Mouse (Mus musculus): ENCODE measurements around the gene Noa1. TPM values are rescaled to one million over a fixed set of nuclear protein-coding genes. Genes with fewer than 3 reads are reported as not detected.

Gene Noa1
- polyA plus RNA-seq, 1 experiment from 2014 or later = 36.2 TPM

GRCm38 (mm10) chr5:77301296-77301903 is 8.5 kb downstream of the Noa1 start:
- Histone ChIP-seq H3K9ac (ENCODE audit: low read depth, low read length) (no peak overlapping the region), H3K4me3 (ENCODE audit: low read depth, low read length) (no peak overlapping the region), H3K4me2 (ENCODE audit: low read length) (no peak overlapping the region), H3K36me3 (ENCODE audit: control insufficient read depth, insufficient read depth, low read length) (peaks cover 30% of the 10 kb centered on the region), H3K27me3 (ENCODE audit: control insufficient read depth, insufficient read depth, low read depth, low read length) (no peaks in the 10 kb centered on the region), H3K4me1 (ENCODE audit: control insufficient read depth, insufficient read depth, low read length) (no peaks in the 10 kb centered on the region), H3K9me3 (replicated peaks; ENCODE audit: control insufficient read depth, low read length, poor library complexity, severe bottlenecking) (no peaks in the 10 kb centered on the region), H3K27ac (ENCODE audit: low read length) (no peak overlapping the region)
- 97% methylated on average over 6 of the region's 6 CpGs for WGBS
- no peak for ATAC-seq

- no peak for ATAC-seq
- 95% methylated on average over 2 of the region's 2 CpGs for WGBS
- H3K4me3 ChIP-seq (ENCODE audit: low read depth, low read length) = no peak overlapping the region
- peaks cover 26% of the 10 kb centered on the region for H3K36me3 ChIP-seq (ENCODE audit: control insufficient read depth, insufficient read depth, low read length)
- no peak overlapping the region for H3K4me2 ChIP-seq (ENCODE audit: low read length)
- no peaks in the 10 kb centered on the region for H3K27me3 ChIP-seq (ENCODE audit: control insufficient read depth, insufficient read depth, low read depth, low read length)
- no peak overlapping the region for H3K27ac ChIP-seq (ENCODE audit: low read length)
- no peak overlapping the region for H3K9ac ChIP-seq (ENCODE audit: low read depth, low read length)
- no peaks in the 10 kb centered on the region for H3K9me3 ChIP-seq (replicated peaks; ENCODE audit: control insufficient read depth, low read length, poor library complexity, severe bottlenecking)
- H3K4me1 ChIP-seq (ENCODE audit: control insufficient read depth, insufficient read depth, low read length) = no peaks in the 10 kb centered on the region
These were observed 10.4 kb downstream of the Noa1 start for GRCm38 (mm10) chr5:77299486-77299885.

- no peaks in the 10 kb centered on the region for H3K9me3 ChIP-seq (replicated peaks; ENCODE audit: control insufficient read depth, low read length, poor library complexity, severe bottlenecking)
- no peak overlapping the region for H3K4me3 ChIP-seq (ENCODE audit: low read depth, low read length)
These were observed 16.9 kb downstream of the Noa1 start for GRCm38 (mm10) chr5:77292803-77293522.

GRCm38 (mm10) chr5:77290606-77291005 is 19.3 kb downstream of the Noa1 start:
- no peaks in the 10 kb centered on the region for H3K27me3 ChIP-seq (ENCODE audit: control insufficient read depth, insufficient read depth, low read depth, low read length)
- H3K9me3 ChIP-seq (replicated peaks; ENCODE audit: control insufficient read depth, low read length, poor library complexity, severe bottlenecking) = no peaks in the 10 kb centered on the region
- H3K9ac ChIP-seq (ENCODE audit: low read depth, low read length) = no peak overlapping the region
- H3K4me1 ChIP-seq (ENCODE audit: control insufficient read depth, insufficient read depth, low read length) = no peaks in the 10 kb centered on the region
- H3K4me2 ChIP-seq (ENCODE audit: low read length) = no peak overlapping the region
- no peak overlapping the region for H3K27ac ChIP-seq (ENCODE audit: low read length)
- WGBS = 96% methylated on average over 2 of the region's 2 CpGs
- peaks cover 24% of the 10 kb centered on the region for H3K36me3 ChIP-seq (ENCODE audit: control insufficient read depth, insufficient read depth, low read length)
- no peak overlapping the region for H3K4me3 ChIP-seq (ENCODE audit: low read depth, low read length)
- ATAC-seq = no peak

More at GRCm38 (mm10) chr5:77292803-77293522, 16.9 kb downstream of the Noa1 start:
- Histone ChIP-seq H3K27me3 (ENCODE audit: control insufficient read depth, insufficient read depth, low read depth, low read length) (no peaks in the 10 kb centered on the region), H3K36me3 (ENCODE audit: control insufficient read depth, insufficient read depth, low read length) (peaks cover 32% of the 10 kb centered on the region), H3K4me2 (ENCODE audit: low read length) (no peak overlapping the region), H3K27ac (ENCODE audit: low read length) (no peak overlapping the region), H3K4me1 (ENCODE audit: control insufficient read depth, insufficient read depth, low read length) (no peaks in the 10 kb centered on the region), H3K9ac (ENCODE audit: low read depth, low read length) (no peak overlapping the region)
- WGBS = 93% methylated on average over 7 of the region's 7 CpGs
- ATAC-seq = no peak

GRCm38 (mm10) chr5:77289686-77290085 is 20.2 kb downstream of the Noa1 start:
- Histone ChIP-seq H3K9ac (ENCODE audit: low read depth, low read length) (no peak overlapping the region), H3K27me3 (ENCODE audit: control insufficient read depth, insufficient read depth, low read depth, low read length) (no peaks in the 10 kb centered on the region), H3K4me2 (ENCODE audit: low read length) (no peak overlapping the region), H3K36me3 (ENCODE audit: control insufficient read depth, insufficient read depth, low read length) (peaks cover 22% of the 10 kb centered on the region), H3K4me3 (ENCODE audit: low read depth, low read length) (no peak overlapping the region), H3K4me1 (ENCODE audit: control insufficient read depth, insufficient read depth, low read length) (no peaks in the 10 kb centered on the region), H3K9me3 (replicated peaks; ENCODE audit: control insufficient read depth, low read length, poor library complexity, severe bottlenecking) (no peaks in the 10 kb centered on the region), H3K27ac (ENCODE audit: low read length) (no peak overlapping the region)
- no peak for ATAC-seq
- WGBS = 93% methylated on average over 8 of the region's 8 CpGs

GRCm38 (mm10) chr5:77287901-77288300 is 22.0 kb downstream of the Noa1 start:
- H3K9ac ChIP-seq (ENCODE audit: low read depth, low read length) = no peak overlapping the region
- no peaks in the 10 kb centered on the region for H3K27me3 ChIP-seq (ENCODE audit: control insufficient read depth, insufficient read depth, low read depth, low read length)
- no peak overlapping the region for H3K4me3 ChIP-seq (ENCODE audit: low read depth, low read length)
- H3K27ac ChIP-seq (ENCODE audit: low read length) = no peak overlapping the region
- 90% methylated on average over 6 of the region's 6 CpGs for WGBS
- ATAC-seq = no peak
- peaks cover 10% of the 10 kb centered on the region for H3K36me3 ChIP-seq (ENCODE audit: control insufficient read depth, insufficient read depth, low read length)
- no peaks in the 10 kb centered on the region for H3K9me3 ChIP-seq (replicated peaks; ENCODE audit: control insufficient read depth, low read length, poor library complexity, severe bottlenecking)
- H3K4me1 ChIP-seq (ENCODE audit: control insufficient read depth, insufficient read depth, low read length) = no peaks in the 10 kb centered on the region
- no peak overlapping the region for H3K4me2 ChIP-seq (ENCODE audit: low read length)

GRCm38 (mm10) chr5:77286904-77287303 is 23.0 kb downstream of the Noa1 start:
- H3K4me2 ChIP-seq (ENCODE audit: low read length) = no peak overlapping the region
- no peak overlapping the region for H3K9ac ChIP-seq (ENCODE audit: low read depth, low read length)
- H3K4me3 ChIP-seq (ENCODE audit: low read depth, low read length) = no peak overlapping the region
- peaks cover 3% of the 10 kb centered on the region; the same call in 1 of the 2 replicates for H3K36me3 ChIP-seq (ENCODE audit: control insufficient read depth, insufficient read depth, low read length)
- 80% methylated on average over 5 of the region's 5 CpGs for WGBS
- H3K27me3 ChIP-seq (ENCODE audit: control insufficient read depth, insufficient read depth, low read depth, low read length) = no peaks in the 10 kb centered on the region
- H3K27ac ChIP-seq (ENCODE audit: low read length) = no peak overlapping the region
- H3K9me3 ChIP-seq (replicated peaks; ENCODE audit: control insufficient read depth, low read length, poor library complexity, severe bottlenecking) = no peaks in the 10 kb centered on the region
- no peaks in the 10 kb centered on the region for H3K4me1 ChIP-seq (ENCODE audit: control insufficient read depth, insufficient read depth, low read length)
- ATAC-seq = no peak

GRCm38 (mm10) chr5:77285685-77286084 is 24.2 kb downstream of the Noa1 start:
- H3K27me3 ChIP-seq (ENCODE audit: control insufficient read depth, insufficient read depth, low read depth, low read length) = no peaks in the 10 kb centered on the region
- H3K4me2 ChIP-seq (ENCODE audit: low read length) = no peak overlapping the region
- 77% methylated on average over 7 of the region's 7 CpGs for WGBS
- H3K27ac ChIP-seq (ENCODE audit: low read length) = no peak overlapping the region
- no peak overlapping the region for H3K9ac ChIP-seq (ENCODE audit: low read depth, low read length)
- no peak for ATAC-seq
- H3K4me1 ChIP-seq (ENCODE audit: control insufficient read depth, insufficient read depth, low read length) = no peaks in the 10 kb centered on the region
- H3K36me3 ChIP-seq (ENCODE audit: control insufficient read depth, insufficient read depth, low read length) = 0 out of 2 replicates have a peak, but pooled peaks cover 3% of the 10 kb centered on the region
- H3K4me3 ChIP-seq (ENCODE audit: low read depth, low read length) = no peak overlapping the region
- H3K9me3 ChIP-seq (replicated peaks; ENCODE audit: control insufficient read depth, low read length, poor library complexity, severe bottlenecking) = no peaks in the 10 kb centered on the region

- Histone ChIP-seq H3K9ac (ENCODE audit: low read depth, low read length) (no peak overlapping the region), H3K27me3 (ENCODE audit: control insufficient read depth, insufficient read depth, low read depth, low read length) (no peaks in the 10 kb centered on the region), H3K4me1 (ENCODE audit: control insufficient read depth, insufficient read depth, low read length) (no peaks in the 10 kb centered on the region), H3K27ac (ENCODE audit: low read length) (no peak overlapping the region), H3K4me2 (ENCODE audit: low read length) (no peak overlapping the region), H3K36me3 (ENCODE audit: control insufficient read depth, insufficient read depth, low read length) (no peaks in the 10 kb centered on the region), H3K4me3 (ENCODE audit: low read depth, low read length) (no peak overlapping the region), H3K9me3 (replicated peaks; ENCODE audit: control insufficient read depth, low read length, poor library complexity, severe bottlenecking) (no peaks in the 10 kb centered on the region)
- no peak for ATAC-seq
- WGBS = 88% methylated on average over 9 of the region's 9 CpGs
These were observed 27.6 kb downstream of the Noa1 start for GRCm38 (mm10) chr5:77282242-77282641.

Measured in midbrain, embryonic 16.5 days (tissue).